Mouse (Mus musculus) C2C12 (cell line): ENCODE data around the gene Gm45837.

ENCODE experiments used
- CTCF ChIP-seq: IDR thresholded peaks from one replicate; pipeline ENCODE4 v1.5.1; 2011; ENCODE audit not compliant: control insufficient read depth, insufficient read depth, insufficient read length
- MAX ChIP-seq: IDR thresholded peaks from one replicate; pipeline ENCODE4 v1.6.1; 2011; ENCODE audit warnings: mild to moderate bottlenecking, control low read depth
- MYOD1 ChIP-seq: IDR thresholded peaks from one replicate; pipeline ENCODE4 v1.6.1; 2011; ENCODE audit warnings: low read depth; ENCODE audit not compliant: control insufficient read depth, insufficient read length
- USF1 ChIP-seq: IDR thresholded peaks from one replicate; pipeline ENCODE4 v1.6.1; 2011; ENCODE audit warnings: low read depth, mild to moderate bottlenecking, control low read depth, moderate library complexity

- no peak for TF ChIP-seq CTCF
- no peak for TF ChIP-seq USF1
- TF ChIP-seq MYOD1: no peak
- TF ChIP-seq MAX: no peak
Observed at GRCm38 (mm10) chr7:101462327-101463068, 51.8 kb downstream of the Gm45837 start.
